Mouse (Mus musculus): ENCODE measurements around the gene Rere. TPM values are rescaled to one million over a fixed set of nuclear protein-coding genes. Genes with fewer than 3 reads are reported as not detected.
A peak's percentile ranks its signal among the peaks of the same experiment; 100 is the strongest.

Rere gene
- polyA plus RNA-seq, 1 experiment from 2014 or later, result 31.4 TPM

GRCm38 (mm10) chr4:150438621-150439020, 157.2 kb downstream of the Rere start:
- Histone ChIP-seq H3K4me2 (no peak overlapping the region), H3K4me1 (replicated peaks) (peaks cover 19% of the 10 kb centered on the region), H3K36me3 (peaks cover 23% of the 10 kb centered on the region; the same call in 1 of the 2 replicates), H3K4me3 (replicated peaks) (no peak overlapping the region), H3K27ac (no peak overlapping the region), H3K9me3 (no peaks in the 10 kb centered on the region), H3K9ac (replicated peaks) (no peak overlapping the region), H3K27me3 (no peaks in the 10 kb centered on the region)
- WGBS, result 83% methylated on average over 6 of the region's 6 CpGs
- no peak for ATAC-seq (ENCODE audit: insufficient number of reproducible peaks, insufficient read depth, low FRiP score, low TSS enrichment, low read depth)

- Histone ChIP-seq H3K27ac (no peak overlapping the region), H3K9ac (replicated peaks) (no peak overlapping the region), H3K4me3 (replicated peaks) (no peak overlapping the region), H3K4me1 (replicated peaks) (peaks cover 36% of the 10 kb centered on the region), H3K27me3 (no peaks in the 10 kb centered on the region), H3K36me3 (peaks cover 17% of the 10 kb centered on the region; the same call in 1 of the 2 replicates), H3K4me2 (no peak overlapping the region), H3K9me3 (no peaks in the 10 kb centered on the region)
- 91% methylated on average over 10 of the region's 10 CpGs for WGBS
- ATAC-seq (ENCODE audit: insufficient number of reproducible peaks, insufficient read depth, low FRiP score, low TSS enrichment, low read depth), result no peak
Observed at GRCm38 (mm10) chr4:150441931-150442330, 160.5 kb downstream of the Rere start.

- WGBS, result 88% methylated on average over 3 of the region's 3 CpGs
Observed at GRCm38 (mm10) chr4:150444068-150444467, 162.6 kb downstream of the Rere start.

GRCm38 (mm10) chr4:150446617-150447016, 165.2 kb downstream of the Rere start:
- Histone ChIP-seq H3K27me3 (no peaks in the 10 kb centered on the region), H3K4me2 (no peak overlapping the region), H3K36me3 (0 out of 2 replicates have a peak, but pooled peaks cover 7% of the 10 kb centered on the region), H3K4me1 (replicated peaks) (peaks cover 33% of the 10 kb centered on the region), H3K9ac (replicated peaks) (no peak overlapping the region), H3K27ac (no peak overlapping the region), H3K4me3 (replicated peaks) (no peak overlapping the region), H3K9me3 (no peaks in the 10 kb centered on the region)
- ATAC-seq (ENCODE audit: insufficient number of reproducible peaks, insufficient read depth, low FRiP score, low TSS enrichment, low read depth), result no peak
- 87% methylated on average over 4 of the region's 4 CpGs for WGBS

More at GRCm38 (mm10) chr4:150444068-150444467, 162.6 kb downstream of the Rere start:
- Histone ChIP-seq H3K27ac (no peak overlapping the region), H3K4me1 (replicated peaks) (peaks cover 35% of the 10 kb centered on the region), H3K9ac (replicated peaks) (no peak overlapping the region), H3K36me3 (peaks cover 17% of the 10 kb centered on the region; the same call in 1 of the 2 replicates), H3K9me3 (no peaks in the 10 kb centered on the region), H3K4me3 (replicated peaks) (no peak overlapping the region), H3K27me3 (no peaks in the 10 kb centered on the region), H3K4me2 (no peak overlapping the region)
- ATAC-seq (ENCODE audit: insufficient number of reproducible peaks, insufficient read depth, low FRiP score, low TSS enrichment, low read depth), result no peak

- H3K4me2 ChIP-seq, result no peak overlapping the region
- no peak overlapping the region for H3K9ac ChIP-seq (replicated peaks)
- peaks cover 42% of the 10 kb centered on the region for H3K4me1 ChIP-seq (replicated peaks)
- 87% methylated on average over 3 of the region's 3 CpGs for WGBS
- no peaks in the 10 kb centered on the region for H3K27me3 ChIP-seq
- no peak for ATAC-seq (ENCODE audit: insufficient number of reproducible peaks, insufficient read depth, low FRiP score, low TSS enrichment, low read depth)
- H3K9me3 ChIP-seq, result no peaks in the 10 kb centered on the region
- no peak overlapping the region for H3K4me3 ChIP-seq (replicated peaks)
- H3K27ac ChIP-seq, result no peak overlapping the region
- 0 out of 2 replicates have a peak, but pooled peaks cover 2% of the 10 kb centered on the region for H3K36me3 ChIP-seq
Observed at GRCm38 (mm10) chr4:150447517-150447916, 166.1 kb downstream of the Rere start.

- Histone ChIP-seq H3K9ac (replicated peaks) (0 out of 2 replicates have a peak overlapping the region, but pooled peaks have one; percentile 18), H3K36me3 (no peaks in the 10 kb centered on the region), H3K4me2 (no peak overlapping the region), H3K4me1 (replicated peaks) (peaks cover 48% of the 10 kb centered on the region), H3K27me3 (no peaks in the 10 kb centered on the region), H3K9me3 (no peaks in the 10 kb centered on the region), H3K27ac (no peak overlapping the region), H3K4me3 (replicated peaks) (no peak overlapping the region)
- WGBS, result 83% methylated on average over 1 of the region's 1 CpGs
- ATAC-seq (ENCODE audit: insufficient number of reproducible peaks, insufficient read depth, low FRiP score, low TSS enrichment, low read depth), result no peak
Observed at GRCm38 (mm10) chr4:150448433-150448832, 167.0 kb downstream of the Rere start.

- ATAC-seq (ENCODE audit: insufficient number of reproducible peaks, insufficient read depth, low FRiP score, low TSS enrichment, low read depth), result no peak
- no peak overlapping the region for H3K4me3 ChIP-seq (replicated peaks)
- no peaks in the 10 kb centered on the region for H3K27me3 ChIP-seq
- H3K36me3 ChIP-seq, result no peaks in the 10 kb centered on the region
- no peak overlapping the region for H3K4me2 ChIP-seq
- H3K4me1 ChIP-seq (replicated peaks), result peaks cover 56% of the 10 kb centered on the region
- 86% methylated on average over 6 of the region's 6 CpGs for WGBS
- H3K9me3 ChIP-seq, result no peaks in the 10 kb centered on the region
- H3K9ac ChIP-seq (replicated peaks), result no peak overlapping the region
- H3K27ac ChIP-seq, result no peak overlapping the region
Observed at GRCm38 (mm10) chr4:150450081-150450691, 168.7 kb downstream of the Rere start.

GRCm38 (mm10) chr4:150452155-150452847, 170.9 kb downstream of the Rere start:
- H3K4me2 ChIP-seq, result no peak overlapping the region
- no peak for ATAC-seq (ENCODE audit: insufficient number of reproducible peaks, insufficient read depth, low FRiP score, low TSS enrichment, low read depth)
- H3K4me1 ChIP-seq (replicated peaks), result peaks cover 42% of the 10 kb centered on the region
- no peaks in the 10 kb centered on the region for H3K9me3 ChIP-seq
- 56% methylated on average over 11 of the region's 11 CpGs for WGBS
- no peaks in the 10 kb centered on the region for H3K27me3 ChIP-seq
- no peaks in the 10 kb centered on the region for H3K36me3 ChIP-seq
- no peak overlapping the region for H3K4me3 ChIP-seq (replicated peaks)
- H3K9ac ChIP-seq (replicated peaks), result no peak overlapping the region
- peak overlapping the region; percentile 54; the same call in 1 of the 2 replicates for H3K27ac ChIP-seq

GRCm38 (mm10) chr4:150454571-150455306, 173.3 kb downstream of the Rere start:
- H3K9me3 ChIP-seq, result no peaks in the 10 kb centered on the region
- no peak for ATAC-seq (ENCODE audit: insufficient number of reproducible peaks, insufficient read depth, low FRiP score, low TSS enrichment, low read depth)
- H3K9ac ChIP-seq (replicated peaks), result no peak overlapping the region
- no peak overlapping the region for H3K4me2 ChIP-seq
- H3K4me1 ChIP-seq (replicated peaks), result peaks cover 38% of the 10 kb centered on the region
- 0 out of 2 replicates have a peak overlapping the region, but pooled peaks have one; percentile 37 for H3K27ac ChIP-seq
- no peaks in the 10 kb centered on the region for H3K36me3 ChIP-seq
- H3K4me3 ChIP-seq (replicated peaks), result no peak overlapping the region
- 73% methylated on average over 12 of the region's 12 CpGs for WGBS
- H3K27me3 ChIP-seq, result no peaks in the 10 kb centered on the region

GRCm38 (mm10) chr4:150455750-150456149, 174.3 kb downstream of the Rere start:
- no peak overlapping the region for H3K9ac ChIP-seq (replicated peaks)

GRCm38 (mm10) chr4:150456452-150456851, 175.0 kb downstream of the Rere start:
- H3K4me1 ChIP-seq (replicated peaks), result peaks cover 47% of the 10 kb centered on the region
- H3K27me3 ChIP-seq, result no peaks in the 10 kb centered on the region
- H3K9me3 ChIP-seq, result no peaks in the 10 kb centered on the region
- H3K4me3 ChIP-seq (replicated peaks), result no peak overlapping the region
- ATAC-seq (ENCODE audit: insufficient number of reproducible peaks, insufficient read depth, low FRiP score, low TSS enrichment, low read depth), result no peak
- no peak overlapping the region for H3K4me2 ChIP-seq
- H3K36me3 ChIP-seq, result no peaks in the 10 kb centered on the region
- H3K27ac ChIP-seq, result no peak overlapping the region
- WGBS, result 84% methylated on average over 7 of the region's 7 CpGs
- H3K9ac ChIP-seq (replicated peaks), result no peak overlapping the region

More at GRCm38 (mm10) chr4:150455750-150456149, 174.3 kb downstream of the Rere start:
- Histone ChIP-seq H3K36me3 (no peaks in the 10 kb centered on the region), H3K4me3 (replicated peaks) (no peak overlapping the region), H3K27me3 (no peaks in the 10 kb centered on the region), H3K4me1 (replicated peaks) (peaks cover 42% of the 10 kb centered on the region), H3K4me2 (no peak overlapping the region), H3K27ac (no peak overlapping the region), H3K9me3 (no peaks in the 10 kb centered on the region)
- 86% methylated on average over 1 of the region's 1 CpGs for WGBS
- ATAC-seq (ENCODE audit: insufficient number of reproducible peaks, insufficient read depth, low FRiP score, low TSS enrichment, low read depth), result no peak

Data from limb, embryonic 12.5 days (tissue).